Mouse (Mus musculus) heart, postnatal 25 days (tissue): Measurements from ENCODE around the gene Syngr1. TPM values are rescaled to one million over a fixed set of nuclear protein-coding genes. Genes with fewer than 3 reads are reported as not detected.

Experiments used
- DNase-seq: peaks from one replicate; pipeline ENCODE4 v3.0.0; 2022; ENCODE audit warnings: low spot score
- intact Hi-C: fragments of 180-260 bp; cut with DNase I; formaldehyde crosslinking; loops from one replicate; pipeline ENCODE4 v1.15.1; 2025
- total RNA-seq, 2 experiments: library from RNA; stranded (reverse); gene quantifications; 2 replicates each; pipeline ENCODE4 v1.2.3; 2021

Gene Syngr1
- total RNA-seq, 2 experiments from 2014 or later = 77.5 to 92.2 TPM

DNA sequence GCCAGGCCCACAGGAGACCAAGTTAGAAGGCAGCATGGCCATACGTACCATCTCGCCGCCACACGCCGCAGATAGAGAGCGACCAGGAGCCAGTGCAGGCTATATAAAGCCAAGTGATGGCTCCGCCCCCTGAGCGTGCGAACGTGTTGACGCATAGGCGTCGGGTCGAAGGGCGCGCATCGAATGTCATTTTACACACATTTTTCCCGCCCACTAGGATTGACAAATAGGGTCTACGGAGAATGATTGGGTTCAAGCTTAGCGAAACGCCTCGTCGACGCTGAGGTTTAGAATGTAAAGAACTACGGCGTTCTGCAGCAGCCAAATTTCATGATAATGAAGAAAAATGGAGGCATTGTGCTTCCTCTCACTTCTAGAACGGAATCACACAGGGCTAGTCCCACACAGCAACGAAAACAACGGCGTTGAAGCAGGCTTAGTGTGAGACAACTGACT lies 7.8 kb upstream of the Syngr1 start:
- peak; percentile 95 for DNase-seq
- intact Hi-C loops = loop anchor here (10.0 kb wide), 1 partner anchor 319 kb away; no protein-coding TSS in a partner anchor

GRCm38 (mm10) chr15:80083740-80084139 lies 7.4 kb upstream of the Syngr1 start:
- no peak for DNase-seq
- intact Hi-C loops = loop anchor here (10.0 kb wide), 1 partner anchor 319 kb away; no protein-coding TSS in a partner anchor

DNA sequence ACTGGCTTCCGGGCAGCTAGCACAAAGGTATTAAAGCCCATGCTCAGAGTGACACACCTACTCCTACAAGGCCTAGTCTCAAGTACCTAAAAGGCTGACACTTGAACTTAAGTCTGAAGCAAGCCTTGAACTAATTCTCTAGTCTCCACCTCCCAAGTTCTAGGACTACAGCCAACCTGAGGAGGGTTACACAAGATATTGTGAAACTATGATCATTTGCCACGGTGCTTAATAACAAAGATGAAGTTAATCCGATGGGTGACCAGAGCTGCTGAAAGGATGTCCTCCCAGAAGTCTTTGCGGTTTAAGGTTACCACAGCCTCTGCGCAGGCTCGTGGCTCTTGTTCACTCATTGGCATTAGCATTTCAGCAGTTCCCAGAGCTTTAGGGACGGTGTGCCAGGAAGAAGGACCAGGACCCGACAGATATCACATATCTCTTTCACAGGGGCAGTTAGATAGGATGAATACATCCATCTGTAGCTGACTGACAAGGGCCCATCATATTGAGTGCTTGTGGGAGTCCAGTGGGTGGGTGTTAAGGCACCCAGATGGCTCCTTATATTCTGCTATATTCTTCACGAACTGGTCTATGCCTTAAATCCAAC lies 3.6 kb upstream of the Syngr1 start:
- intact Hi-C loops = loop anchor here (5.0 to 10.0 kb wide), 3 partner anchors 45 to 620 kb away; partner anchors contain the start of gene Tab1
- DNase-seq = no peak

GRCm38 (mm10) chr15:80088637-80089036 lies 2.5 kb upstream of the Syngr1 start:
- intact Hi-C loops = loop anchor here (5.0 to 10.0 kb wide), 3 partner anchors 44 to 619 kb away; partner anchors contain the start of gene Tab1
- DNase-seq = peak; percentile 65

GRCm38 (mm10) chr15:80090155-80090554 lies 979 bp upstream of the Syngr1 start:
- intact Hi-C loops = loop anchor here (5.0 kb wide), 1 partner anchor 132 kb away; no protein-coding TSS in a partner anchor
- no peak for DNase-seq

DNA sequence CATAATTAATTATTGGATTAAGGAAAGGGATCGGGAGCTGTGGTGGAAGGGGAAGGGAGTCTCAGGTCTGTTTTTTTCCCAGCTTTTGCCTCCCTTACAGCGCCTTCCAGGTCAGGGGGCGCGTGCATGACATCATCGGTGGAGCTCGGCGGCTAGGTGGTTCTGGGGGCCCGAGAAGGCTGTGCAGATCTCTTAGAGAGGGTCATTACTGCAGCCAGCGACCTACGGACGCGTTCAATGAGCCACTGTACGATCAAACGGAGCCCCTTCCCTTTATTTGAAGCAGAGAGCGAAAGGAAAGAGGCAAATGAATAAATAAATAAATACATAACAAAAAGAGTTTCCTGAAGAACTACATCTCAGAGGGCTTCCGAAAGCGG lies 403 bp upstream of the Syngr1 start:
- no peak for DNase-seq
- intact Hi-C loops = loop anchor here (5.0 kb wide), 1 partner anchor 132 kb away; no protein-coding TSS in a partner anchor

GRCm38 (mm10) chr15:80092041-80092441 lies 907 bp downstream of the Syngr1 start:
- DNase-seq = no peak
- intact Hi-C loops = loop anchor here (5.0 kb wide), 1 partner anchor 130 kb away; no protein-coding TSS in a partner anchor

DNA sequence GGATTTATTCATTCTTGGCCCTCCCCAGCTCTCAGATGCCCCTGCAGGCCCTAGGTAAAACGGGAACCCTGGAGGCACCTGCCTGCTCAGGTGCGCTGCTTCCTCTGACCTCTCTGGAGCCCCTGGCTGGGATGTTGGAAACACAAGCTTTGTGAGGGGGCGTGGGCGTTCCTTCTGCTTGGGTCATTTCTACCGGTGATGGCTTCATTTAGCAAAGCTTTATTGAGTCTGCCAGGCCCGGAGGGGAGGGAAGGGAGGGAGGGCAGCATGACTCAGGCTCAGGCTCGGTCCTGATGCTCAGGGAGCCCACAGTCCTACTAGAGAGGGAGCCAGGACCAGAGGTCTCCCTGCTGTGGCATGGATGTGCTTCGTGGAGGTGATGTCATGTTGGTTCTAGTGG lies 1.5 kb downstream of the Syngr1 start:
- DNase-seq = no peak
- intact Hi-C loops = loop anchor here (5.0 kb wide), 1 partner anchor 130 kb away; no protein-coding TSS in a partner anchor

- DNase-seq = no peak
- intact Hi-C loops = loop anchor here (5.0 kb wide), 1 partner anchor 128 kb away; no protein-coding TSS in a partner anchor
Measured at GRCm38 (mm10) chr15:80094201-80094600, 3.1 kb downstream of the Syngr1 start.

DNA sequence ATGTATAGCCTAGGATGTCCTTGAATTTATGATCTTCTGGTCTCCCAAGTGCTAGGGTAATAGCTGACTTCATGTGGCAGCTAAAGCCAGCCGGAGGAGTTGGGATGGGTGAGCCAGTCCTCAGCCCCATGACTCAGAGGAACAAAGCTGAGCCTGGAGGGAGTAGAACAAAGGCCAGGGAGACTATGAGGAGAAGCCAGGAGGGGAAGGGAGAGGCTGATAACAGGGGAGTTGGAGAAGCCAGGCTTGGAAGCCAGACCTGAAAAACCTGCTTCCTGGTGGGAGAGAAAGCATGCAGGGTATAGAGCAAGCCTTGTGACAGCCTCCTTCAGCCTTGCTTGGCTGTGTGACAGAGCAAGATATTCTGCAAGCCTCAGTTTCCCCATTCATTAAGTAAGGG lies 4.5 kb downstream of the Syngr1 start:
- intact Hi-C loops = no loop called here
- DNase-seq = no peak

DNA sequence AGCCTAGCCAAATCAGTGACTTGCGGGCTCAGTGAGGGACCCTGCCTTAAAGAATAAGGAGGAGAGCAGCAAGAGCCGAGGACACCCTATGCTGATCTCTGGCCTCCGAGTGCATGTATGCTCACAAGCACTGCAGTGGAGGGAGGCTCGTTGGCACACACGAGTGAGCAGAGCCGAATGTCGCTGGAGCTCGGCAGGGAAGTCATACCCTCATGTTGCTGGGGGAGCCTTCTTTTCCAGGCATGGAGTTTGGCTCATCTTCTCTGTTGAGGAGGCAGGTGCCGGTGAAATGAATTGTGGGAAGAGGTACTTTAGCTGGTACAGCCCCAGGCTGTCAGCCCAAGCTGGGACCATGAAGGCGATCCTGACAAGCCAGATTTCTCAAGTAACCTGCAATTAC lies 5.3 kb downstream of the Syngr1 start:
- DNase-seq = no peak
- intact Hi-C loops = no loop called here

DNA sequence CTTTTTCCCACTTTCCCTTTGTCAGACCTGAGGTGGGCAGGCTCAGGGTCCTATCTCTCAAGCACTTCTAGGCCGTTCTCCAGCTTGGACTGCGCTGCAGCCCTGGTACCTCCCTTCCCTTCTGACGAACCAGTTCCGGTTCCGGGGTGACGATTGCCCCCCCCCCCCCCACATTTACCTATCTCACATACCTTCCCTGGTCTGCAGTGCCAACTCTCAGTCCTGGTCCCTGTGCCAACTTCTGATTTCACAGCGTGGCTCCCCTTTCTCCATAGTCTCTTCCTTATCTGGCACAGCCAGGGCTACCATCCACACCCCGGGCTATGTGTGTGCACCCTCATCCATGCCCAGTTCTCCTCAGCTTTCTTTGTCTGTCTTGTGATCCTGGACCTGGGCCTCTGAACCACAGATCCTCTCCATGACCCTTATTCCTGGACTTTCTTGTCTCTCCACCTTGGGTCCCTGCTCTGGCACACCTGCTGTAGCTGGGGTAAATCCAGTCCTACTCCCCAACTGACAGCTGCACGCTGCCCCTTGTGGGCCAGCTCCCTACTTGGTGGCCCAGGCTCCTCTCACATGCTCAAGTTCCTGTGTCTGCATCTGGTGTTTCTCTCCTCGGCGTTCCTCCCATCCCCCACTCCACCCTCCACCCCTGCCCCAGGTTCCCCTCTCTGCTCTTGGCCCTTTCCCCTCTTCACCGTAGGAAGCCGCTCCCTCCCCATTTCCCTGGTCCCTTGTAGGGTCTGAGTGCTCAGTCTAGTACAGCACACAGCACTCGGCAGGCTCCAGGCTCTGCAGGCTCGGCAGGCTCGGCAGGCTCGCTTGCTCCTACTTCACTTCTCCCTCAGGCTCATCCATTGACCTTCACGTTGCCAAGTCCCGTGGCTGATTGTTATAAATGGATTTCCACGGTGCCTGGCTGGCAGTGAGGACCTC lies 6.1 kb downstream of the Syngr1 start:
- DNase-seq = no peak
- intact Hi-C loops = no loop called here

DNA sequence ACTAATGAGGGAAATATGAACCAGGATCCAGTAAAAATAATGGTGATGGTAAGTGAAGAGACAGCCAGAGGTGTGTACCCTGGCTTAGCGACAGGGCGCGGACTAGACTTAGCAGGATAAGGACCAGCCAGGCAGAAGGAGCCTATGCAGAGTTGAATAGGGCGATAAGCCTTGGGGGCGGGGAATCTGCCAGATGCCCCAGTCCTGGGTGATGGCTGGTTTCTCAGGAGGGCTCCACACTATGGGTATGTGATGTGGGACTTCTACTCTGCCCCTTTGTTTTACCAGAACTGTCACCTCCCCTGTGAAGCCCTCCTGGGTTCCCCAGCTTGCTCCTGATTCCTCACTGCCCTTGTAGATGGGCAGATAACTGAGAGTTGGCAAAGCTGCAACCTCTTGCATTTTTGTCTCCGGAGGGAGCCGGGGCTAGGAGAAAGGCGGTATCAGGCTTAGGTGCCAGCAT lies 6.9 kb downstream of the Syngr1 start:
- DNase-seq = no peak

DNA sequence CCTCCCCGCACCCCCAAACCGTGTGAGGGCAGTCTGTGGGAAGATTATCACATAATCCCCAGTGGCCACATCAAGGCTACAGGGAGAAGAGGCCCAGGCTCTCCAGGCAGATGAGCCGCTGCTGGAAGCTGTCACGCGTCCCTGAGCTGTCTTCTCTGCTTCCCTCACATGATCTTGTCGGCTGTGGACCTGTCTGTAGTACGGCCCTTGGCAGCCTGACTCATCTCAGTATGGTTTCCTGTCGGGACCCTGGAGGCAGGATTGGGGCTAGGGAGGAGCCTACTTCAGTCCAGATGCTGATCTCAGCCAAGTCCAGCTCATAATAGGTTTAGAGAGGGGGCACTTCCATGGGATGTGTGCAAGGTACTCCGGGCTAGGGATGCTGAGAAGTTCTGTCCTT lies 7.7 kb downstream of the Syngr1 start:
- no peak for DNase-seq
- intact Hi-C loops = no loop called here

More for the DNA sequence above, 6.9 kb downstream of the Syngr1 start:
- intact Hi-C loops = no loop called here

DNA sequence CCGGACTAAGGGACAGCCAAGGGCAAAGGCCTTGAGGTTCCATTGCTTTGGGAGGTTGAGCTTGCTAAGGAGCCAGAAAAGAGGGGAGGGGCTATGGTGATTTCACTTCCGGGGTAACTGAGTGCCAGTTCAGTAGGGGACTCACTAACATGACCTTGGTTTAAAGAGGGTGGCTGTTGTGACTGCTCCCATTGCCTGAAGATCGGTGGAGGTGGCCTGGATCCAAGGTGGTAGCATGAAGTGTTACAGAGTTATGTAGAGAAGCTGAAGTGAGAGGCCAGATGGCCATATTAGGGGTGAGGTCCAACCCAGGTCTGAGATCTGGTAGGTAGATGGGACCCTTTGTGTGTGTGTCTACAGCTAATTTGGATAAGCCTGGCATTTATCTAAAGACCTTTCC lies 8.3 kb downstream of the Syngr1 start:
- intact Hi-C loops = no loop called here
- no peak for DNase-seq

- intact Hi-C loops = no loop called here
- DNase-seq = no peak
Measured at GRCm38 (mm10) chr15:80100196-80100595, 9.1 kb downstream of the Syngr1 start.

GRCm38 (mm10) chr15:80100871-80101270 lies 9.7 kb downstream of the Syngr1 start:
- intact Hi-C loops = no loop called here

DNA sequence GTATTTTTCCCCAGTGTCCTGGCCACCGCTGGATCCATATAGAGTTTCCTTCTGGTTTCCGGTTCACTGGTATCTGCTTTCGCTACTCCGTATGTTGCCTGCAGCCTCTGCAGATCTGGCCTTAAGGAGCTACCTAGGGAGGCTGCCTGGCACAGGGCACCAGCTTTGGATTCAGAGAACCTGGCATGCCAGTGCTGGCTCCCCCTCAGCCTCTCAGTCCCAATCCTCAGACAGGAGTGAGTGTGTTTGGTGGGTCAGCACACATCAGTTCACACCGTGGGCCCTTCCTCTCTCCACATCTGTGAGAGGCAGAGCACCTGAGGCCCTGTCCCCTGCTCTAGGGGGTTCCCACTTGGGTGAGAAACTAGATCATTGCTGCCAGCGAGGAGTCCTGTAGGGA lies 10.4 kb downstream of the Syngr1 start:
- DNase-seq = no peak
- intact Hi-C loops = no loop called here

More at GRCm38 (mm10) chr15:80100871-80101270, 9.7 kb downstream of the Syngr1 start:
- DNase-seq = no peak

GRCm38 (mm10) chr15:80102495-80102894 lies 11.4 kb downstream of the Syngr1 start:
- no peak for DNase-seq
- intact Hi-C loops = no loop called here
